Mouse (Mus musculus): Measurements from ENCODE around the gene Oma1. TPM values are rescaled to one million over a fixed set of nuclear protein-coding genes. Genes with fewer than 3 reads are reported as not detected.

Oma1 gene
- total RNA-seq, 2 experiments from 2014 or later, result 8.4 to 9.1 TPM

DNA sequence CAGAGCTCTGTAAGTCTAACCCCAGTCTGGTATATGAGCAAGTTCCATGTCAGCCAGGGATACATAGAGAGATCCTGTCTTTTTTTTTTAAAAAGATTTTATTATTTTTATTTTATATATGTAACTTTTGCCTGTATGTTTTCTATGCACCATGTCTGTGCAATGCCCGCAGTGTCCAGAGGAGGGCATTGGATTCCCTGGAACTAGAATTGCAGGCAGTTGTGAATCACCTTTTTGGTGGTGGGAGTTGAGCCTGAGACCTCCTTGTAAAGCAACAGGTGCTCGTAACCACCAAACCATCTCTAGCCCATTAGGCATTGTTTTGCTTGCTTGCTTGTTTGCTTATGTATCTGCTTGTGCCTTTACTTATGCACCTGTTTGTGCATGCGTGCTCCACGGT is 35.6 kb downstream of the Oma1 start:
- intact Hi-C loops (cut with DNase I), result loop anchor here (5.0 to 10.0 kb wide), 3 partner anchors 134 to 362 kb away; partner anchors contain the start of gene Slc35d1
- DNase-seq (ENCODE audit: low spot score in 2 of 2), result no peak

DNA sequence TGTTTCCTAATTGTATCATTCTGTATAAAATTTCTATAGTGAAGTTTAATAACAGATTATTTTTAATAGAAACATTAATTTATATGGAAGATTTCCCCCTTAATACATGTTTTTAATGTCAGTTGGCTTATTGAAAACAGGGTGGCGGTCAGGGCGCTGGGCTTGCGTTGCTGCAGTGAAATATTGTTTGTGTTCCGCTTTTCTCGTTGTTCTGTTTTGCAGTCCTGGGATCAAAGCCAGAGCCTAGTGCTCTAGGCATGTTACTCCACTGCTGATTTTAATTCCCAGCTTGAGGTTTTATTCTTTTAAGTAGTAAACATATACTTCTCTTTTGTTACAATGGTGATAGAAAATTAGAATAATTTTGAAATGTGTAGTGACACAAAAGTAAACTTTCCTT is 39.3 kb downstream of the Oma1 start:
- intact Hi-C loops (cut with DNase I), result no loop called here
- DNase-seq (ENCODE audit: low spot score in 2 of 2), result no peak

DNA sequence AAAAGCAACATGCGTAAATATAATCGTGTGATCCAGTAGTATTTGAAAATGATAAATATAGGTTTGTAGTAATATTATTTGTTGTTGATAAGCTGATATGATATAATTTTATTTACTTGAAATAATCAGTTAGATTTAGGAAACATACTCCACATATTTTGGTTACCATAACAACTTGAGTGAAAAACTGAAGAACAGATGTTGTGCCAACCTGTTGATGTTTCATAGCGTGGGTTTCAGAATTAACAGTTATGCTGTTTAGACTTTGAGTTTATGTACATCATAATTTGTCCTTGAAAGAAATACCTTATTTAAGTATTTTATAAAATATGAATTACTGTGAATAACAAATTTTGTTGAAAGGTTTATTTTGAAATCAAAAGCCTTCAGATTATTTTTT is 43.8 kb downstream of the Oma1 start:
- no peak for DNase-seq (ENCODE audit: low spot score in 2 of 2)
- intact Hi-C loops (cut with DNase I), result no loop called here

DNA sequence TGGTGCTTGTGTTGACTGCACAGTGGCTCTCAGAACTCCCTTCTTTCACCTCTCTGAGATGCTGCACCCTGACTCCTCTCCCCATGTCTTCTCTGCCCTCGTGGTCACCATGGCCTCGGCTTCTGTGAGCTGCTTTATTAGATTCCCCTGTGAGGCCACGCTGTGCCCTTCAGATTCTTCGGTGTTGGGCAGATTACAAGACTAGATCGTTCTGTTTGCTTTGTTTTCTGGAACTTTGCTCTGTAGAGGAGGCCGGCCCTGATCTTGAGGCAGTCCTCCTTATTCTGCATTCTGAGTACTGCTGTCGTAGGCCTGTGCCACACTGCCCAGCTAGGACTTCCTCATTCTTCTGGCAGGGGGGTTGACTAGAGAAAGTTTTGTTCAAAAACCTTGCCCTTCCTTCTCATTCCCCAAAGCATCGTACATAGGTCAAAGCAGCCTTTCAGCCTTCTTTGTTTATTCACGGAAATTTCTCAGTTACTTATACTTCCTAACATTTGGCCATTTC is 45.4 kb downstream of the Oma1 start:
- DNase-seq (ENCODE audit: low spot score in 2 of 2), result no peak
- intact Hi-C loops (cut with DNase I), result no loop called here

DNA sequence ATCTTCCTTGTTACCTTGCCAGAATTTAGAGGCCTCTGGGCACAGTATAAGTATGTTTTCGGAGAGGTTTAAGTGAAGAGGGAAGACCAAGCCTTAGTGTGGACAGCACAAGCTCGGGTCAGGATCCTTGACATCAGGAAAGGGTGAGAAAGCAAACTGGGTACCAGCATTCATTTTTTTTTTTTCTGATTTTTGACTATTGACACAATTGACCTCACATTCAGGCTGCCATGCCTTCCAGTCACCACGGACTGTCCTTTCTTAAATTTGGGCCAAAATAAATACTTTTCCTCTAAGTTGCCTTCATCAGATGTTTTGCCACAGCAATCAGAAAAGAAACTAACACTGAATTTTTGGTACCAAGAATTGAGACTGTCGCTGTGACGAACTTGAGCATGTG is 68.6 kb downstream of the Oma1 start:
- no peak for DNase-seq (ENCODE audit: low spot score in 2 of 2)
- intact Hi-C loops (cut with DNase I), result no loop called here

DNA sequence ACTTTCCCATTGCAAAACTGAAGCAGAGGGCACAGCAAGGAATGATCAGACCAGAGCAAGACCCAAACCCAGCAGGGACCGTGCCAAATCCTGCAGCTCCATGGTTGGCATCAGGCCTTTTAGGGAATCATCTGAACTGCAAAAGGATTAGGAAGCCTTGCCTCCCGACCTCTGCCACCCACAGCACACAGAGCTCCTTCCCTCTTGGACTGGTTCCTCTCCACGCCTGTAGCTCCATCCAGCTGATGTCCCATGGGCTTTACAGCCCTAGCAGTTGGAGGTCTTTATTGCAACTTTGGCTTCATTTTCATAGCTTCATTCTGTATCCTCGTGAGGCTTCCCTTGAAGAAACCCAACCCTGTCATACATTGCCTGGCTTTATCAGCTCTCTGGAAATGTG is 71.4 kb downstream of the Oma1 start:
- no peak for DNase-seq (ENCODE audit: low spot score in 2 of 2)
- intact Hi-C loops (cut with DNase I), result no loop called here

DNA sequence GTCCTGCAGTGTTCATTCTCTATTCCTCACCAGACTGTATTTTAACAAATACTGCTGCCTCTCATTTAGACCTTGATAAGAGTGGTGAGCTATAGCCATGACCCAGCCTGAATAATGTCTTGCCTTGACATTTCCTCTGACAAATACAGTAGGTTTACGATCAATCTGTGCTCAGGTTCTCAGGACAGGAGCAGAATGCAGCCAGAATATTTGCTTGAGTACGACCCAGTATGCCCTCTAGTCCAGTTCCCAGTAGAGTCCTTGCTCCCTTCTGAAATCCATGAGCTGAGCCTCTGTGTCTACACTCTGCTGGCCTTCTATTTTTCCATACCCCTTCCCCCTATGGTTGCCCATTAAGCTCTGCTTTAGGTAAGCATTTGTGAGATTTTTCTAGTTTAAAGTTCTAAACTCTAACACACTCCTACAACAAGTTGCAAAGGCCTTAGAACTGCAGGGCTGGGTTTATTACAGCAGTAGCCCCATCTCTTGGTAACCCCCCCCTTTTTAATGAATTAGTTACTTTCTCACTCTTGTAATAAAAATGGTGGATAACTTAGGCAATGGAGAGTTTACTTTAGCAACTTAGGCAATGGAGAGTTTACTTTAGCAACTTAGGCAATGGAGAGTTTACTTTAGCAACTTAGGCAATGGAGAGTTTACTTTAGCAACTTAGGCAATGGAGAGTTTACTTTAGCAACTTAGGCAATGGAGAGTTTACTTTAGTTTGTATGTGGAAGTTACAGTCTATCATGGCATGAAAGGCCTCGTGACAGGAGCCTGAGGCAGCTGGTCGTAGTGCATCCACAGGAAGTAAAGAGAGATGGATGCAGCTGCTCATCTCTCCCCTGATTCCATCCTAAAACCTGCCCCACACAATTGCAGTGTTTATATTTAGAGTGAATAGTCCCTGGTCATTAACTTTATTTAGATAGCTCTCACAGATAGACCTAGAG is 72.5 kb downstream of the Oma1 start:
- DNase-seq (ENCODE audit: low spot score in 2 of 2), result no peak
- intact Hi-C loops (cut with DNase I), result no loop called here

DNA sequence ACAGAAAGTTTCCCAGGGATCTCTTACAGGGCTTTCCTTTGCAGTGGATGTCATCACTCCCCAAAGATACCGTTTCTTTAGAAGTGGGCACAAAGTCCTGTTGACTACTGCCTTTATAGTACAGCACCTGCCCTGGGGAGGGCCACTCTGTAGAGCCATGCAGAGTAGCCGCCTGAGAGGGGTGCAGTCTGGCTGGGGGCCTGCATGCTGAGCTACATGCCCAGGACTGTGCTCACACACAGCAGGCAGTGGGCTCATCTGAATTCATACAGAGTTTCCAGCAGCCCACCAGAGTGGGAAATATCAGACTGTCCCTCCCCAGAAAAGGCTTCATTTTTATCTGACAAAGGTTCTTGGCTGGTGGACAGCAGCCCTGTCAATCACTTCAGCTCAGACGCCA is 73.7 kb downstream of the Oma1 start:
- intact Hi-C loops (cut with DNase I), result no loop called here
- DNase-seq (ENCODE audit: low spot score in 2 of 2), result no peak

DNA sequence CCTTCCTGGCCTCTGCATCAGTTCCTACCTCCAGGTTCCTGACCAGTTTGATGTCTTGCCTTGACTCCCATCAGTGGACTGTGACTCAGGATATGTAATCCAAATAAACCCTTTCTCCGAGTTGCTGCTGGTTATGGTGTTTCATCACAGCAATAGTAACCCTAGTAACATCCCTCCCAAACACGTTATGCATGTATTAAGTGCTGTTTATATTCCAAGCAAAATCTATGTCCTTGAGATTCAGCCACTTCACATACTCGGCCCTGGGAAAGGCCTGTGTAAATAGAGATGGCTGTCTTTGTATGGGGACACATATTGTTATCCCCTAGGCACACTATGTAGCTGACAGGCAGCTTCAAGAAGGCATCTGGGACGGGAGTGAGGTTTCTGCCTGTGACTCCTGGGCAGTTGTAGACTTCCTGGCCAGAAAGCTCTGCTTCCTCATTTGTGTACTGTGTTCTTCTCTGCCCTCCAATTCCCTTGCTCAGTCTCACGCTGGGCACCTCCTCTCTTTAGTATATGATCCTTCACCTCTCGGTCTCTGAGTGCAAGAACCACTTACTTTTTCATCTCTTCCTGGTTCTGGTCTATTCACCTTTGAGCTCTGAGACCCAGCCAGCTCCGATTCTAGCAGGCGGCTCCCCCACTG is 75.0 kb downstream of the Oma1 start:
- no peak for DNase-seq (ENCODE audit: low spot score in 2 of 2)
- intact Hi-C loops (cut with DNase I), result no loop called here

DNA sequence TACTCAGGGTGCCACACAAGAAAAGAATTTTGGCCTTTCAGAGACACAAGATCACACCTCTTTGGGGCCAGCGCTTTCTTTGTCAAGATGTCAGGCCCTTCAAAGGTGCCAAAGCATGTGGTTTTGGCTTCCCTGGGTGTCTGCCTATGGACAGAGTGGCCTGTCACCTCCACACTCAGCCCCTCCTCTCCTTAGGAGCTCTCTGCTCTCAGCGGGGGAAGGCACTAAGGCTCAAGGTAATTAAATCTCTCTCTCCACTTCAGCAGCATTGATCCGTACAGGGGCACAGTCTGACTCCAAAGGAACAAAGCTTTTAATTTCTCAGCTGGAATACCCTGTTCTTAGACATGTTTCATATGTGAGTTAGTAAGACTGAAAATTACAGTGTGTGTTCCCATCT is 76.0 kb downstream of the Oma1 start:
- no peak for DNase-seq (ENCODE audit: low spot score in 2 of 2)
- intact Hi-C loops (cut with DNase I), result no loop called here

DNA sequence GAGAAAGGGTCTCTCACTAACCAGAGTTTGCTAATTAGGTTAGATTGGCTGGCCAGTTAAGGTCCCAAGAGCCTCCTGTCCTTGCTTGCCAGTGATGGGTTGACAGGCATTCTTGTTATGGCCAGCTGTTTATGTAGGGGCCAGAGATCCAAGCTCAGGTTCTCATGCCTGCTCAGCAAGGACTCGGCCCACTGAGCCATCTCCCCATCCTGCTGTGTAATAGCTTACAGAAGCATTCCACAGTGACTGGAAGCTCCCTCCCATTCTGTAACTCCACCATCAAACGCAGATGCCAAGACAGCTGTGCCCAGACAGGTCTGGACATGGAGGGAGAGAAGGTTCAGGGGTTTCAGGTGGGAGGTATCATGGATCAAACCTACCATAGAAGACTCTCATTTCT is 76.9 kb downstream of the Oma1 start:
- intact Hi-C loops (cut with DNase I), result no loop called here
- DNase-seq (ENCODE audit: low spot score in 2 of 2), result no peak

DNA sequence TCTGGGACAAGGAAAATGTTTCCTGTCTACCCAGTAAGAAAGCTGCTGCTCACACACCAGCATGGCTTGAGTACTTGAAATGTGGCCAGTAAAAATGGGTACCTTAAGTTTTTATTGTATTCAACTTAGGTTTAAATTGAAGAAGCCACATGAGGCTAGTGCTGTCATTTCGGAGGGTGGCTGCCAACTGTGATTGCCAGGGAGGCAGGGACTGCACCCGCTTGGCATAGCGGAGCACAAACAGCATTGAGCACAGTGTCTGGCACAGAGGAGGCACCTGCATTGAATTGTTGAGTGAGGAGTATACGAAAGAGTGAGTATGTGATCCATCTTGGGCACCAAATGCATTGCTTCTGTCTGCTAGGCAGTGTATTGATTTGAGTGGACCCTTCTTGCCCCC is 81.5 kb downstream of the Oma1 start:
- intact Hi-C loops (cut with DNase I), result no loop called here
- DNase-seq (ENCODE audit: low spot score in 2 of 2), result no peak

DNA sequence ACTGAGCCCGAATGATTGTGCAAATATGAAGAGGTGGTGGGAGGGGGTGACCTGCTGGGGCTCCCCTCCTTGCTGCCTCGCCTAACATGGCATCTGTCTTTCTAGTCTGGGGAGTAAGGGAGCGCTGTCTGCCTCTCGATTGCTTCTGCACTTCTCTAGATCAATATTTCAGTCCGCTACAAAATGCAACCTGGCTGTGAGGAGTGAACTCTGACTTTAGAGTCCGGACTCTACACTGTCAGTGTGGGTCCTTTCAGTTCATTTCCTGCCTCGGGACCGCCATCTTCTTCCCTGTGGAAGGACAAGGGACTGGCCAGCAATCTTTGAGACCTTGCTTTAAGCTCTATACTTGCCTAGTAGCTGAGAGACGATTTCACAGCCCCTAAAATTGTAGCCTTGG is 82.3 kb downstream of the Oma1 start:
- DNase-seq (ENCODE audit: low spot score in 2 of 2), result no peak
- intact Hi-C loops (cut with DNase I), result no loop called here

DNA sequence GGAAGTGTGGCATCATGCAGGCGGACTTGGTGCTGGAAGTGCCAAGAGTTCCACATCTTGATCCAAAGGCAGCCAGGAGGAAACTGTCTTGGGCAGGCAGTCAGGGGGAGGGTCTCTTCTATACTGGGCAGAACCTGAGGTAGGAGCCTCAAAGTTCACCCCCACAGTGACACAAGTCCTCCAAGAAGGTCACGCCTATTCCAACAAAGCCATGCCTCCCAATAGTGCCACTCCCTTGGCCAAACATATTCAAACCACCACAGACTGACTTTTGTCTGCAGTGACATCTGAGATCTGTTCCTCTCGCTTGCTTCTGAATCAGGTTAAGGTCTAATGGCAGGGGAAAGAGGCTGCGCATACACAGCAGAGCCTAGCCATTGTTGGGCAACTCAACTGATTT is 83.3 kb downstream of the Oma1 start:
- intact Hi-C loops (cut with DNase I), result no loop called here
- no peak for DNase-seq (ENCODE audit: low spot score in 2 of 2)

DNA sequence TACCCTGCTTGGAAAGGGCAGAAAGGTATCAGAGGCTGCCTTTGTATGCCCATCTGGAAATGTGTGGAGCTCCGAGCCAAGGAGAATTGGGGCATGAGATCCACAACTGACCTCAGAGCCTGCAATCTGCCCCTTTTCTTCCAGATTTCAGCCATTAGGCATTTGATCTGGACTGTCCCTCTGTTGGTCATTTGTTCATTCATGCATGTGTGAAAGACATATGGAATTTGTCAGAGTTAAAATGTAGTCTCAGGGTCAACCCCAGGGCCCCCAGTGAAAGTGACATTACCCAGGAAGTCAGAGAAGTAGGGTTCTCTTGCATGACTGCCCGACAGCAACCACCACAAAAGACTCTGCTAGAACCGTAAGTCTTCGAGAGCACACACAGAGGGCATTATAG is 89.0 kb downstream of the Oma1 start:
- DNase-seq (ENCODE audit: low spot score in 2 of 2), result no peak
- intact Hi-C loops (cut with DNase I), result no loop called here

DNA sequence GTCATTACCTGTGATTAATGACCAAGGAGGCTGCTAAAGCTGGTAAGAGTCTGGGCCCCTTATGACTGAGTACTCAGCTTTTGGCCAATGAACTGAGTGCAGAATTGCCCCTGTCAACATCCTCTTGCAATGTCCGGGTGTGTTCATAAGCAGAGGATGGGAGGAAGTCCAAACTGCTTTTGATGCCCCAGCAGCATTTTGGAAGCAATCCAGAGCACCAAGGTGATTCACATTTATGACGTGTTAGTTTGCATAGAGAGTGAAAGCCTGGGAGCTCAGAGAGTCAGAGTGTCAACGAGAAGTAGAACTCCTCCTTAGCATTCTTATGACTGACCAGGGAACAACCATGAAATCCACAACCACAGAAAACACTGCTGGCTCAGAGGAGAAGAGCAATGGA is 91.7 kb downstream of the Oma1 start:
- no peak for DNase-seq (ENCODE audit: low spot score in 2 of 2)
- intact Hi-C loops (cut with DNase I), result no loop called here

DNA sequence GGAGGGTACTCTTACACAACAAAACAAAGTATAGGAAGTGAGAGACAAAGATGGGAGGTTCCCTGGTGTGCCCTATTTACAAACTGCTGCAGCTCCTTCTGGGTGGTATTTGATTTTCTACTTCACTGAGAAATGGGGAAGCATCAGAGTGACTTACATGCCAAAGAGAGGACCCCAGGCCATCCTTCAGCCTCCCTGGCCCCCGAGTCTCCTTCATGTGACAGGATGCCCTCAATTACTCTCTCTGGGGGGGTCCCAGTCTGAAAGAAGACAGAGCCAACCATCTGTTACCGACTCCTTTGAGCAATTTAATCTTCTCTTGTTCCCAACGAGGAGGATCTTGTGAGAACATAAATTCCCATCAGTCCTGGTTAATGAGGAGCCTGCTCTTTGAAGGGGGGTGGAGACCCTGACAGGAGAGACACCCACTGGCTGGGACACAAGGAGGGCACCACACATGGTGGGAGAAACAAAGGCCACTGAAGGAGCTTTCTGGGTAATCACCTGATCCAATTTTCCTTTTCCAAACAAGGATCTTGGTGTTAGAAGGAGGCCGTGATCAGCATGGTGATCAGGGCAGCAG is 96.7 kb downstream of the Oma1 start:
- intact Hi-C loops (cut with DNase I), result no loop called here

More for the DNA sequence above, 96.7 kb downstream of the Oma1 start:
- DNase-seq (ENCODE audit: low spot score in 2 of 2), result no peak

All from left cerebral cortex, postnatal 25 days (tissue).